Mouse (Mus musculus) ovary, postnatal 36 days (tissue): ENCODE results near the gene Rab8a.
A peak's percentile ranks its signal among the peaks of the same experiment; 100 is the strongest.

Experiments used
- DNase-seq: peaks from one replicate; pipeline ENCODE4 v3.0.0; 2022; ENCODE audit warnings: low spot score, mixed read lengths

The Rab8a gene

DNA sequence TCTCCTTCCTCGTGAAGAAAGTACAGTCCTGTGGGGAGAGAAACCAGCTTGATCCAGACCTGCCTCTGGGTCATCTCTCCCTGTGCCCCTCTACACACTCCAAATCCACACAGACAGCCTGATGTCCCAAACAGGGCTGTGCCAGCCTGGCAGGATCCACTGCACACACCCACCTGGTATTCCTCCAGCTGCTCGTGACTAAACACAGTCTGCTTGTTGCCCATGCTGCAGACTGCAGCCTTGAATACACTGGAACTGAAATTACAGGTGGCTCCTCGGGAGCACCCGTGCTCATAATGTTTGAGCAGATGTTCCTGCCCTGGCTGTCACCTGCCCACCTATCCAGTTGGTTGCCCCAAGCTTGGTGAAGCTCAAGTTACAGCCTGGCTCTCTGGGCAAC is 51.8 kb downstream of the Rab8a start, which contains the start of gene Cib3:
Gene Cib3, minus strand, starts transcription at position 87 of the 400 bp plus-strand sequence.
- no peak for DNase-seq

DNA sequence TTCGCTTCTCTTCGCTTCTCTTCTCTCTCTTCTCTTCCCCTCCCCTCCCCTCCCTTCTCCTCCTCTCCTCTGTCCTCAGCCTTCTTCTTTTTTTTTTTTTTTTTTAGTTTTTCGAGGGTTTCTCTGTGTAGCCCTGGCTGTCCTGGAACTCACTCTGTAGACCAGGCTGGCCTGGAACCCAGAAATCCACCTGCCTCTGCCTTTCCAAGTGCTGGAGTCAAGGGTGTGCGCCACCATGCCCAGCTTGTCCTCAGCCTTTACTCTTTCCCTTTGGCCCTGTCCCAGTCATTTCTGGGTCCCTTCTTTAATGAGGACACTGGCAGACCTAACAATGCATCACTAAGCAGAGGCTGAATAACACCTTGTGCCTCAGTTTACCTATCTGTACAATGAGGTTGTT is 52.5 kb downstream of the Rab8a start, which contains the start of gene Gm11034:
Gene Gm11034, minus strand, starts transcription at position 101 of the 400 bp plus-strand sequence.
- no peak for DNase-seq

- no peak for DNase-seq
These were observed 54.1 kb downstream of the Rab8a start for GRCm38 (mm10) chr8:72215060-72215459.

GRCm38 (mm10) chr8:72215871-72216270 is 54.9 kb downstream of the Rab8a start:
- no peak for DNase-seq

DNA sequence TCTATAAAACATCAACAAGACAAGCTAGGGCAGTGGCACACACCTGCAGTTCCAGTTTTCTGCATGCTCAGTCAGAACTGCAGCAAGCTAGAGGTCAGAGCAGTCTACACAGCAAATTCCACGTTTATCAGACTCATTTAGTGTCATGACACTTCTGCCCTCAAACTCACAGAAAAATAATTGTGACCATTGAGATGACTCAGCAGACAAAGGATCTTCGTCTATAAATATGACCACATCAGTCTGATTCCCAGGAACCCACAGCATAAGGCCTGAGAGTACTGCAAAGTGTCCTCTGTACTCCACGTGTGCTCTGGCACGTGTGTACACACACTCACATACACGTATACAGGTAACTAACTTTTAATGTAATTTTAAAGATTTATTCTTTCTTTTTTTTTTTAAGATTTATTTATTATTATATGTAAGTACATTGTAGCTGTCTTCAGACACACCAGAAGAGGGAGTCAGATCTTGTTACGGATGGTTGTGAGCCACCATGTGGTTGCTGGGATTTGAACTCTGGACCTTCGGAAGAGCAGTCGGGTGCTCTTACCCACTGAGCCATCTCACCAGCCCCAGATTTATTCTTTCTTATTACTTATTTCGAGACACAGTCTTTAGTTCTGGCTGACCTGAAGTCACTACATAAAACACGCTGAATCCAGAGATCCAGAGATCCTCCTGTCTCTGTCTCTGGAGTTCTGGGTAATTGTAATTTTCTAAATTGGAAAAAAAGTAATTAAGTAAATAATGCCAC is 58.0 kb downstream of the Rab8a start:
- DNase-seq, result no peak

DNA sequence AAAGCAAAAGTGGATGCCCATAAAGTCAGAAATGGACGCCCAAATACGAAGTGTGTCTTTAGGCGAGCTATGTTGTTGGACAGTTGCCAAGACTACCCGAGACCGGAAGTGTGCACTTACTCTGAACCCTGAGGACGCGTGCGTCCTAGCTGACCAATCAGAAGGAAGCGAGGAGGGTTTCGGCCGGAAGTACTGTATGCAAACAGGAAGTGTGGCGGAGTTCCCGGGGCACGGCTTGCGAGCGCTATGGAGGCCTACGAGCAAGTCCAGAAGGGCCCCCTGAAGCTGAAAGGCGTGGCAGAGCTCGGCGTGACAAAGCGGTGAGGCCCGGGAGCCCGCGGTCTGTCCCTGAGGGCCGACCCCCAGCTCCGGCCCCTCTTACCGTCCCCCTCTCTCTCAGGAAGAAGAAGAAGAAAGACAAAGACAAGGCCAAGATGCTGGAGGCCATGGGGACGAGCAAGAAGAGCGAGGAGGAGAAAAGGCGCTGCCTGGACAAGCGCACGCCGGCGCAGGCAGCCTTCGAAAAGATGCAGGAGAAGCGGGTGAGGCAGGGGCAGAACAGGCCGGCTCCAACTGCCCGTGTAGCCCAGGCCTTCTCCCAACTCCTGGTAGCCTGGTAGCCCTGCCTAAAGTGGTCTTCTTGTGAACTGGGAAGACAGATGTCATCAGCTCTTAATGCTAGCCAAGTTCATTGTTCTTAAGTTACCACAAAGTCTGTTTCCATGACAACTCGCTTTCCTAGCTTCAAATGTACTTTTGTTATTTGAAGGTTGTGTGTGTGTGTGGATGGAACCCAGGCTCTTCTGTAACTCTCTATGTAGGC is 58.8 kb downstream of the Rab8a start, which contains the start of gene Fam32a:
Gene Fam32a, plus strand, starts transcription at position 190 of the 823 bp plus-strand sequence.
- DNase-seq, result peak; percentile 80

DNA sequence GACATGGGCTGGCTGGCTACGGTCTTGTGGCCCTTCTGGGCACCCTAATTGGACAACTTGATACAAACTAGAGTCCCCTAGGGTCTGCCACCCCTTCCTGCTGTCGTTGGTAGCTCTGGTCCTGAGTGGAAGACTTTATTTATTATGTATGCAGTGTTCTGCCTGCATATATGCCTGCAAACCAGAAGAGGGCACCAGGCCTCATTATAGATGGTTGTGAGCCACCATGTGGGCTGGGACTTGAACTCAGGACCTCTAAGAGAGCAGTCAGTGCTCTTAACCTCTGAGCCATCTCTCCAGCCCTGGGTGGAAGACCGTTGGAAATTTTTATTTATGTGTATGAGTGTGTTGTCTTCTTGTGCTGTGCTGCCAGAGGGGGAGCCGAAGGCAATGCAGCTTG is 59.8 kb downstream of the Rab8a start:
- DNase-seq, result no peak

DNA sequence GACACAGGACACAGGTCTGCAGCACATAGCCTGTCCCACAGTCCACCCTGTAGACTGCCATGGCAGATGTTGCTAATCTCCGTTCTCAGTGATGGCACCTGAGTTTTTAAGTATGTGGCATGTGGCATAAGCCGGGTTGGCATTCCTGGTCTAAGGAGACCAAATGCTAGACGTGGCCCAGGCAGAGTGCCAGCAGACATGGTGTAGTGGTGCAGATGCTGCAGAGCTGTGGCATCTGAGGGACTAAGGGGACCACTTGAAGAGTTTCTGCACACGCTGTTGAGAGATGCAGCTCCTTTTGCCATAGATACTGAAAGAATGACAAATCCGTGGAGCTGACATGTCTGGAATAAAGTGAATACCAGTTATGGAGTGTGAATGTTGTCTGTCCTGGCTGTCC is 61.7 kb downstream of the Rab8a start:
- no peak for DNase-seq
